Mouse (Mus musculus): ENCODE data around the gene Hmga2.
"Not testable (repeated sequence)": the region's sequence is repeated elsewhere in the genome, so short reads cannot be mapped to it uniquely, and the experiment has no call there.

Hmga2 gene

DNA sequence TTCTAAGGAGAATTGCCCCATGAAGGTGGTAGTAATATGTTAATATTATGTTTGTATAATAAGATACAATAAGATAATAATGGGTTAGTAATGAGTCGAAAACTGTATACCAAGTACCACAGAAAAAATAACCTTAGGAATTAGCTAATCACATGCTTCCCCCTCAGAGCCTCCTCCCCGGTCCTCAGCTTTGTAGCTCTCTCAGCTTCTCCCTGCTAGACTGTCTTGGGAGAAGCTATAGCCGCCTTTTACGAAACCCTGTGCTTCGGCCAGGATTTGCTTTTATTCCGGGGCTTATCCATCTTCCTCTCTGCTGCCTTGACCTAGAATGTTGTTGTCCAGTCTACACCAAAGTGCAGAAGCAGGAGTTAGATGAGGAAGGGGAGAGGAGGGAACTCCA is 130.9 kb downstream of the Hmga2 start:
- DNase-seq (ENCODE audit: low read depth, low spot score) = no peak

GRCm38 (mm10) chr10:120344558-120345318 is 131.5 kb downstream of the Hmga2 start:
- no peak for DNase-seq (ENCODE audit: low read depth, low spot score)

GRCm38 (mm10) chr10:120339906-120340305 is 136.4 kb downstream of the Hmga2 start:
- not testable (repeated sequence) for DNase-seq (ENCODE audit: low read depth, low spot score)

DNA sequence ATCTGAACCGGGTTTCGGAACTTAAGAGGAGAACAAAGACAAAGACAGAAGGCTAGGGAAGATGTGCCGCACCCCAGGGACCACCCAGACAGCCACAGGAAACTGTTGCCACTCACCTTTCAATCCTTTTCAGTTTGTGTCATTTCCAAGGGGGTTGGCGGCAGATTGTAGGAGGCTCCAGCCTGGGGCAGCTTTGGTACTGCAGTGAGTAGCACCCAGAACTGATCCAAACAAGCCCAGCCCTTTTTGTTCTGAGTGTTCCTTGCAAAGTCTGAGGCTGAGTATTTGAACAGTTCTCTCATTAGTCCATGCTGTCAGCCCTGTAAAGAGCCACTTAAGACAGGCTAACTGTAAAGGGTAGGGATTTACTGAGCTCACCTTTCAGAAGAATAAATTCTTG is 136.9 kb downstream of the Hmga2 start:
- DNase-seq (ENCODE audit: low read depth, low spot score) = no peak

DNA sequence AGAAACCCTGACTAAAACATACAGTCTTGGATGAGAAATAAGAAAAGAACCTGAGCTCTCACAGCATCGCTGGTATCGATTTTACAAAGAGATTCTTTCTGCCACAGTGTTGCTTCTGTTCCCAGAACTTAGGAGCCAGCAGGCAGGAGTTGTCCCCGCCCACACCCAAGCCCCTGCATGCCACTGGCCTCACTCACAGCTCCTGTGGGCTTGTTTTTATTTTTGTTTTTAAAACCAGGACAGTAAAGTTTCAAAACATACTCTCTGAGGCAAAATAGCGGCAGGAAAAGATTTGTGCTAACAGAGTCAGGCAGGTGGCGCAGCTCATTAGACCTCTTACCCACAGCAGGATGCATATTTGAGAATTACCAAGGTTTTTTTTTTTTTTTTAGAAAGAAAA is 137.4 kb downstream of the Hmga2 start:
- no peak for DNase-seq (ENCODE audit: low read depth, low spot score)

DNA sequence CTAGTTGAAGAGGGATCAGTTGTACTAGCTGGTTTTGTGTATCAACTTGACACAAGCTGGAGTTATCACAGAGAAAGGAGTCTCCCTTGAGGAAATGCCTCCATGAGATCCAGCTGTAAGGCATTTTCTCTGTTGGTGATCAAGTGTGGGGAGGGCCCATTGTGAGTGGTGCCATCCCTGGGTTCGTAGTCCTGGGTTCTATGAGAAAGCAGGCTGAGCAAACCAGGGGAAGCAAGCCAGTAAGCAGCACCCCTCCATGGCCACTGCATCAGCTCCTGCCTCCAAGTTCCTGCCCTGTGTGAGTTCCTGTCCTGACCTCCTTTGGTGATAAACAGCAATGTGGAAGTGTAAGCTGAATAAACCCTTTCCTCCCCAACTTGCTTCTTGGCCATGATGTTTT is 137.8 kb downstream of the Hmga2 start:
- not testable (repeated sequence) for DNase-seq (ENCODE audit: low read depth, low spot score)

- DNase-seq (ENCODE audit: low read depth, low spot score) = no peak
Observed at GRCm38 (mm10) chr10:120327946-120328345, 148.3 kb downstream of the Hmga2 start.

- no peak for DNase-seq (ENCODE audit: low read depth, low spot score)
Observed at GRCm38 (mm10) chr10:120323584-120324203, 152.6 kb downstream of the Hmga2 start.

- no peak for DNase-seq (ENCODE audit: low read depth, low spot score)
Observed at GRCm38 (mm10) chr10:120322815-120323214, 153.5 kb downstream of the Hmga2 start.

DNA sequence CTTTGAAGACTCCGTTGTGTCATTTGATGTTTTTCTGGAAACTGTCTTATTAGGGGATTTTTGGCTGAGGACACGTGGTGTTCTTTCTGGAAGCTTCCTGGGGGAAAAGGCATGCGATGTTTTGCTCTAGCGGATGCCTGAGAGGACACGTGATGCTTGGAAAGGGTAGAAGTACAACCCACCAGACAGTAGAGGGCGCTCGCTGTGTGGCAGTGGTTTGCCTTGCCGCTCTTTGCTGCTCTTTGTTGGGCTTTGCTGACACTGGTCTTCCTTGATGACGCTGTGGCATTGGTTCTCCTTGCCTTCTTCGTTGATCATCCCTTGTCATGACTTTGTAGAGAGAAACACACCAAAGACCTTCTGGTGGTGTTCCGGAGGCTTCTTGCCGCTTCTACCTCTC is 156.7 kb downstream of the Hmga2 start:
- no peak for DNase-seq (ENCODE audit: low read depth, low spot score)
